Mouse (Mus musculus) midbrain, embryonic 14.5 days (tissue): ENCODE measurements around the gene Golga4. TPM values are rescaled to one million over a fixed set of nuclear protein-coding genes. Genes with fewer than 3 reads are reported as not detected.

Source experiments
- ATAC-seq: fragments of 200-750 bp; cut with Nextera tagmentation; 2 replicates; pipeline ENCODE4 v1.8.0; 2017; ENCODE audit warnings: moderate number of reproducible peaks, moderate library complexity; ENCODE audit not compliant: low FRiP score, low TSS enrichment
- DNase-seq: peaks from one replicate; pipeline ENCODE4 v3.0.0-alpha.2; 2015
- H3K27ac ChIP-seq: fragments of 300-500 bp; sonication (generic); replicated peaks from 2 replicates; pipeline ENCODE4 v1.5.1; 2014; ENCODE audit warnings: mild to moderate bottlenecking, low read depth, low read length, moderate library complexity
- H3K27me3 ChIP-seq: fragments of 300-500 bp; sonication (generic); 2 replicates; pipeline ENCODE4 v1.6.1; 2014; ENCODE audit warnings: low read length, control low read depth, mixed read lengths; ENCODE audit not compliant: control insufficient read depth, insufficient read depth
- H3K36me3 ChIP-seq: fragments of 300-500 bp; sonication (generic); 2 replicates; pipeline ENCODE4 v1.6.1; 2014; ENCODE audit warnings: low read length, control low read depth; ENCODE audit not compliant: control insufficient read depth, insufficient read depth
- H3K4me1 ChIP-seq: fragments of 300-500 bp; sonication (generic); 2 replicates; pipeline ENCODE4 v1.6.1; 2014; ENCODE audit warnings: mild to moderate bottlenecking, antibody characterized with exemption, low read length, control low read depth; ENCODE audit not compliant: control insufficient read depth, insufficient read depth
- H3K4me2 ChIP-seq: fragments of 300-500 bp; sonication (generic); 2 replicates; pipeline ENCODE4 v1.6.1; 2014; ENCODE audit warnings: mild to moderate bottlenecking, low read length, moderate library complexity
- H3K4me3 ChIP-seq: fragments of 300-500 bp; sonication (generic); replicated peaks from 2 replicates; pipeline ENCODE4 v1.5.1; 2014; ENCODE audit warnings: low read depth, low read length
- H3K9ac ChIP-seq: fragments of 300-500 bp; sonication (generic); replicated peaks from 2 replicates; pipeline ENCODE4 v1.6.1; 2014; ENCODE audit warnings: mild to moderate bottlenecking, low read length, moderate library complexity
- H3K9me3 ChIP-seq: fragments of 300-500 bp; sonication (generic); 2 replicates; pipeline ENCODE4 v1.6.1; 2016; ENCODE audit warnings: low read length, control low read depth, mixed read lengths; ENCODE audit not compliant: control insufficient read depth
- WGBS: fragments of 180-500 bp; shearing (Covaris S2); extraction: QIAGEN DNeasy Blood & Tissue Kit; methylation state at CpG from one replicate; pipeline ENCODE4 v1.1.7; 2014; 5-methylcytosine and 5-hydroxymethylcytosine counted together
- polyA plus RNA-seq: library from polyadenylated mRNA; unstranded; fragments of >200 nt; fragmentation: Nextera tagmentation; extraction: Ambion mirVana; gene quantifications from 2 replicates; pipeline ENCODE4 v1.2.1, GENCODE M21; 2014

Golga4 gene
- polyA plus RNA-seq, 1 experiment from 2014 or later, result 53.3 TPM

DNA sequence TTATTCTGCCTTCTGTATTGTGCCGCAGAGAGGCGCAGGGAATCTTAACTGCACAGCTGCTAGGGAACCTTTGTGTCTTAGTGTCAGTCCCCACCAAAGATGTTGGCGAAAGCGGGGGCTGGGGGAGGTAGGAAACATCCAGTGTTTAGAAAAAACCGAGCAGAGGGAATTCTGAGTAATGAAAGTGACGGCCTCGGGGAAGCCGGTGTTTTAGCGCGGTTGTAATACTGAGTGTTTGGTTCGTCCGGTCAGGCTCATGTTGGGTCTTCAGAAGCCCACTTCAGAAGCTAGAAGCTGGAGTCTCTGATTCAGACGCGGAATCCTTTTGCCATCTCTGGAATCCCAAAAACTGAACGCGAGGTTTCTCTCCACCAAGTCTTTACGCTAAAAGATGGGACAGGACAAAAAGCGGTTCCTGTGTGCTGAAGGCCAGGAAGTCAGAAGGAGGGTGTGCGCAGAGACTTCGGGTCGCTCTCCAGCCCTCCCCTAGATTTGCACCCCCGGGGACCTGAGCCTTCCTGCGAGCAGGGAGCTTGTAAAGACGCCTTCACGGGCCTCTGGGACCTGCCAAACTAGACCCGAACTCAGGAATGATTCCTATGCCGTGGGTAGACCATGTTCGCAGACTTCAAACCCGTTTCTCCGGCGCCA lies 28.7 kb upstream of the Golga4 start:
- peak overlapping the region; percentile 41 for H3K4me2 ChIP-seq
- ATAC-seq (no peak), DNase-seq (peak; percentile 56)
- no peaks in the 10 kb centered on the region for H3K9me3 ChIP-seq
- H3K4me3 ChIP-seq, result 0 out of 2 replicates have a peak overlapping the region, but pooled peaks have one; percentile 18
- peaks cover 76% of the 10 kb centered on the region for H3K27me3 ChIP-seq
- under 1% methylated on average over 31 of the region's 31 CpGs for WGBS
- no peaks in the 10 kb centered on the region for H3K36me3 ChIP-seq
- H3K9ac ChIP-seq, result no peak overlapping the region
- H3K4me1 ChIP-seq, result peaks cover 17% of the 10 kb centered on the region; the same call in 1 of the 2 replicates
- H3K27ac ChIP-seq, result no peak overlapping the region

DNA sequence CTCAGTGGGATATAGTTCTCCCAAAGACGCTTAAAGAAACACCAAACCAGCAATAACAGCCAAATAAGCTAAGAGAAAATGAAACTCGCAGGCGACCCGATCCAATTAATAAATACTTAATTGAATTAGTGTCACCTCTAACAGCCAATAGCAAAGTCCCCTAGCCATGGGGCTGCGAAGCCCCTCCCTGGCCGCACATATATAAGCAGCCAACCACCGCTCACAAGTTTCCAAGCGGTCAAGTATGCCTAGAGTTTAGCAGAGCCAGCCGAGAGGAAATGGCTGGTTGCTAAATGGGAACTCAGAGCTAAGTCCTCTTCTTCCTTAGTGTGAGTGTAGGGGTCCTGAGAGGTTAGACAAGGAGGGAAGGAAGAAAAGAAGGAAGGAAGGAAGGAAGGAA lies 28.1 kb upstream of the Golga4 start, which contains the start of gene Eomes:
Gene Eomes (plus strand): TSS at position 252 of the 400 bp plus-strand sequence.
- Histone ChIP-seq H3K4me3 (peak within 1 kb of the TSS; percentile 30), H3K36me3 (no peaks in the 10 kb centered on the region), H3K27ac (no peak within 1 kb of the TSS), H3K9me3 (no peaks in the 10 kb centered on the region), H3K4me1 (peaks cover 17% of the 10 kb centered on the region; the same call in 1 of the 2 replicates), H3K9ac (no peak within 1 kb of the TSS), H3K4me2 (peak within 1 kb of the TSS; percentile 52), H3K27me3 (peaks cover 80% of the 10 kb centered on the region)
- ATAC-seq, result no peak
- under 1% methylated on average over 9 of the region's 9 CpGs for WGBS
- DNase-seq, result no peak

DNA sequence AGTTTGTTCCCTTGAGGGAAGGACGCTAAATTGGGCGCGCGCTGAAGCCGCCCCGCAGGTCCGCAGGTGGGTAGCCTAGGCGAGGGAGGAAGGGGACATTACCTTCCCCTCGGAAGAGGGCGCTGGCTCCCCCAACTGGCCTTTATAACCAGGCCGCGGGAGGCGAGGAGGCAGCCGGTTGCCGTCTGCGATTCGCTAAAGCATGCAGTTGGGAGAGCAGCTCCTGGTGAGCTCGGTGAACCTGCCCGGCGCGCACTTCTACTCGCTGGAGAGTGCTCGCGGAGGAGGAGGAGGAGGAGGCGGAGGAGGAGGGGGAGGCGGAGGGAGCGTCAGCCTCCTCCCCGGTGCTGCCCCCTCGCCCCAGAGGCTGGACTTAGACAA lies 27.6 kb upstream of the Golga4 start:
- Histone ChIP-seq H3K27ac (no peak overlapping the region), H3K27me3 (peaks cover 85% of the 10 kb centered on the region)
- WGBS, result 0% methylated on average over 22 of the region's 29 CpGs

DNA sequence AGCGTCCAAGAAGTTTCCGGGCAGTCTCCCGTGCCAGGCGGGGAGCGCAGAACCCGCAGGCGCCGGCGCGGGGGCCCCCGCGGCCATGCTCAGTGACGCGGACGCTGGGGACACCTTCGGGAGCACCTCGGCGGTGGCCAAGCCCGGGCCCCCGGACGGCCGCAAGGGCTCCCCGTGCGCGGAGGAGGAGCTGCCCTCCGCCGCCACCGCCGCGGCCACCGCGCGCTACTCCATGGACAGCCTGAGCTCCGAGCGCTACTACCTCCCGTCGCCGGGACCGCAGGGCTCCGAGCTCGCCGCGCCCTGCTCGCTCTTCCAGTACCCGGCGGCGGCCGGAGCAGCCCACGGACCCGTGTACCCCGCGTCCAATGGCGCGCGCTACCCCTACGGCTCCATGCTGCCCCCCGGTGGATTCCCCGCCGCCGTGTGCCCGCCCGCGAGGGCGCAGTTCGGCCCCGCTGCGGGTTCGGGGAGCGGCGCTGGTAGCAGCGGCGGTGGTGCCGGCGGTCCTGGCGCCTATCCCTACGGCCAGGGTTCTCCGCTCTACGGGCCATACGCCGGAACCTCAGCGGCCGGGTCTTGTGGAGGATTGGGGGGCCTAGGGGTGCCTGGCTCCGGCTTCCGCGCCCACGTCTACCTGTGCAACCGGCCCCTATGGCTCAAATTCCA lies 27.1 kb upstream of the Golga4 start:
- H3K27me3 ChIP-seq, result peaks cover 91% of the 10 kb centered on the region
- H3K27ac ChIP-seq, result no peak overlapping the region
- peak overlapping the region; percentile 52 for H3K4me2 ChIP-seq
- H3K4me3 ChIP-seq, result peak overlapping the region; percentile 30
- DNase-seq (peak; percentile 63), ATAC-seq (no peak; the same call in 1 of the 2 replicates)
- no peaks in the 10 kb centered on the region for H3K36me3 ChIP-seq
- peaks cover 17% of the 10 kb centered on the region; the same call in 1 of the 2 replicates for H3K4me1 ChIP-seq
- no peak overlapping the region for H3K9ac ChIP-seq
- H3K9me3 ChIP-seq, result no peaks in the 10 kb centered on the region
- under 1% methylated on average over 86 of the region's 87 CpGs for WGBS

More for the DNA sequence above, 27.6 kb upstream of the Golga4 start:
- Histone ChIP-seq H3K4me2 (peak overlapping the region; percentile 52), H3K4me3 (peak overlapping the region; percentile 30), H3K9me3 (no peaks in the 10 kb centered on the region), H3K36me3 (no peaks in the 10 kb centered on the region), H3K4me1 (peaks cover 17% of the 10 kb centered on the region; the same call in 1 of the 2 replicates), H3K9ac (no peak overlapping the region)
- ATAC-seq (peak; percentile 34; the same call in 1 of the 2 replicates), DNase-seq (peak; percentile 48)

DNA sequence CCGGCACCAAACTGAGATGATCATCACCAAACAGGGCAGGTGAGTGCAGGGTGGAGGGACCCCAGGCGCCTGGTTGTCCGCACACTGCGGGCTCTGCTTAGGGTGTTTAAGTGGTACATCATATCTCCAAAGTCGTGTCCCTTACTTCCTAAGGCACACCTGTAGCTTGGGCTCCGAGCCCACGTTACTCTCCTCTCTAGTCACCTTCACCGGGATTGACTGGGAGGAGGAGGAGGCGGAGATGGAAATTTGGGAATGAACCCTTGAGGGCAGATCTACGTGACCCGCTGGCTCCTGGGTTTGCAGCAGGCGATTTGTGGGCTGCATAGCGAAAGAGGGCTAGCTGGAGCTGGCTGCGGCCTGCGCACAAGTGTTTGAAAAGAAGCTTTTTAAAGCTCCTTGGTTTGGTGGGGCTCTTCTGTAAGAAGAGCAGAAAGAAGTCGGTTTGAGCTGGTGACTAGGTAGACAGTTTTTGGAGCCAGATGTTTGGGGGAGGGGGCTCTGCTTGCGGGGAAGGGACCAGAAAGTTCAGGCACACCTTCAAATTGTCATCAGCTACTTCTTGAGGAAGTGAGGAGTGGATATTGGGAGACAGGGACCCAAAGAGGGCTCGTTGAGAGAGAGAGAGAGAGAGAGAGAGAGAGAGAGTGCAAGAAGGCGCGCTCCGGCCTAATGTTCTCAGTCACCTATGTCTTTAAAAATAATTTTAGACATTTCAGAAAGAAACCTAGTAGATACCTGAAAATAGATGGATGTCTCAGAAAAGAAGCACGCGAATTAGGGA lies 26.4 kb upstream of the Golga4 start:
- WGBS, result 1% methylated on average over 23 of the region's 23 CpGs
- Histone ChIP-seq H3K9me3 (no peaks in the 10 kb centered on the region), H3K27ac (no peak overlapping the region), H3K9ac (no peak overlapping the region), H3K4me3 (peak overlapping the region; percentile 30), H3K36me3 (no peaks in the 10 kb centered on the region), H3K4me1 (peaks cover 17% of the 10 kb centered on the region; the same call in 1 of the 2 replicates), H3K27me3 (peaks cover 93% of the 10 kb centered on the region), H3K4me2 (peak overlapping the region; percentile 52; the same call in 1 of the 2 replicates)
- no peak for DNase-seq
- no peak for ATAC-seq

DNA sequence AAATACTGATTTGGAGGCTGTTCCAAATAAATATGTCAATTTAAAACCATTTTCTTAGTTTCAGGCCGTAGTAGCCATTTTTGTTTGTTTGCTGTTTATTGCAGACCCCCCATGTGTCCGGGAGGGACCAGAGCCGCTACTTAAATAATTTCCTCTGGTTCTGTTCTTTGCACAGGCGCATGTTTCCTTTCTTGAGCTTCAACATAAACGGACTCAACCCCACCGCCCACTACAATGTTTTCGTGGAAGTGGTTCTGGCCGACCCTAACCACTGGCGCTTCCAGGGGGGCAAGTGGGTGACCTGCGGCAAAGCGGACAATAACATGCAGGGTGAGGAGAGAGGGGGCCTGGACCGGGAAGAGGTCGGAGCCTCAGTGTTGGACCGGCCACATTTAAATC lies 25.8 kb upstream of the Golga4 start:
- Histone ChIP-seq H3K36me3 (no peaks in the 10 kb centered on the region), H3K27me3 (peaks cover 93% of the 10 kb centered on the region), H3K9me3 (no peaks in the 10 kb centered on the region), H3K4me3 (no peak overlapping the region), H3K27ac (no peak overlapping the region), H3K4me1 (peaks cover 17% of the 10 kb centered on the region; the same call in 1 of the 2 replicates), H3K4me2 (no peak overlapping the region), H3K9ac (no peak overlapping the region)
- ATAC-seq (no peak), DNase-seq (no peak)
- 3% methylated on average over 14 of the region's 14 CpGs for WGBS

DNA sequence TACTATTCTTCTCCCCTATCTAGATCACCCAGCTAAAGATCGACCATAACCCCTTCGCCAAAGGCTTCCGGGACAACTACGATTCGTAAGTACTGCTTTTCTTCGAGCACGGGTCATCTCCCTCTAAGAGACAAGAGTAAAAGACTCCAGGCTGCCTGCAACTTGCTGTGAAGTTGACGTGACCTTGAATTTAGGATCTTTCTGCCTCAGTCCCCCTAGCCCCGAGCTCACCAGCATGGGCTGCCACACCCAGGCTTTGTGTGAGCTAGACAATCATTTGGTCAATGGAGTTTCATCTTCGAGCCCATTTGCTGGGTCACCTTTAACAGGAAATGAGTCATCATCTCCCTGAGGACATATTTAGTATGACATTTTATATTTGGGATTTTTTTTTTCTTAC lies 23.9 kb upstream of the Golga4 start:
- WGBS, result 69% methylated on average over 10 of the region's 10 CpGs
- no peak for DNase-seq

DNA sequence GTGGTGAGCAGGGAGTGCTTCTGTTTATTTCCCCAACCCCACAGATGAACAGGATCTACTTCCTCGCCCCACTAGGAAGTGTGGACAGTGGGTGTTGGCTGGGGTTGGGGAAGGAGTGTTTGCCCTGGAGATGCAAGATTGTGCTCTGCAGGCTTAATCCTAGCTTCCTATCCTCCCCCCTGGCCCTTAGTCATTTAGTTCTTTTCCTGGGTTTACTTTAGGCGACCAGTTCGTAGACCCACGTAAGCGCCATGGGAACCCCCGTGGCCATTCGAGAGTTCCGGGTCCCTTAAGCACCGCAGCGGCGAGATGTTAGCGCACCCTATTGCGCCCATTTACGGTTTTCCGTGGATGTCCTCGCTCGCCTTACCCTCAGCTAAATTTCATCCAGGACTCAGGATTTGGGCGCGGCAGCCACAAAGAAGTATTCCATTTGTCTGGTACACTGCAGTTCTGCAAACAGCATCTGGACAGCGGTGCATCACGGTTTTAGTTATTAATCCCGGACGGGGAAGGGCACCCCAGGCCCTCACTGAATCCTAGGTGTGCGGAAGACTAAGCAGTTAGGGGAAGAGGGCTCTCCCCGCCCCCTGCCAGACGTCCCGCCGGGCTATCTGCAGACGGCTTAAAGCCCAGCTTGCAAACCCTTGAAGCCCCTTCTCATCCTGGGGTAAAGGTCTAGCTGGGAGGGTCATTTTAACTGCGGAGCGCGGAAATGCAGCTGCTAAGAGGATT lies 19.5 kb upstream of the Golga4 start:
- no peak overlapping the region for H3K27ac ChIP-seq
- H3K4me1 ChIP-seq, result peaks cover 12% of the 10 kb centered on the region; the same call in 1 of the 2 replicates
- peak; percentile 33 for DNase-seq
- no peak overlapping the region for H3K4me3 ChIP-seq
- WGBS, result under 1% methylated on average over 32 of the region's 32 CpGs
- no peaks in the 10 kb centered on the region for H3K36me3 ChIP-seq
- no peak overlapping the region for H3K9ac ChIP-seq
- no peaks in the 10 kb centered on the region for H3K9me3 ChIP-seq
- ATAC-seq, result no peak
- peak overlapping the region; percentile 34 for H3K4me2 ChIP-seq
- H3K27me3 ChIP-seq, result peaks cover 82% of the 10 kb centered on the region

More for the DNA sequence above, 23.9 kb upstream of the Golga4 start:
- no peak for ATAC-seq
- Histone ChIP-seq H3K9ac (no peak overlapping the region), H3K4me2 (no peak overlapping the region), H3K27me3 (peaks cover 98% of the 10 kb centered on the region), H3K4me3 (no peak overlapping the region), H3K9me3 (no peaks in the 10 kb centered on the region), H3K27ac (no peak overlapping the region), H3K4me1 (peaks cover 8% of the 10 kb centered on the region; the same call in 1 of the 2 replicates), H3K36me3 (no peaks in the 10 kb centered on the region)
